Mouse (Mus musculus) forebrain, embryonic 14.5 days (tissue): ENCODE results near the gene Garnl3. TPM values are rescaled to one million over a fixed set of nuclear protein-coding genes. Genes with fewer than 3 reads are reported as not detected.

Experiments used
- ATAC-seq: fragments of 200-750 bp; cut with Nextera tagmentation; 2 replicates; pipeline ENCODE4 v1.8.0; 2017; ENCODE audit warnings: mild to moderate bottlenecking, moderate library complexity
- DNase-seq: peaks from one replicate; pipeline ENCODE4 v3.0.0-alpha.2; 2015; ENCODE audit warnings: low spot score
- H3K27ac ChIP-seq: fragments of 300-500 bp; sonication (generic); 2 replicates; pipeline ENCODE4 v1.5.1; 2014; ENCODE audit warnings: low read depth, mild to moderate bottlenecking, control low read depth, low read length, moderate library complexity
- H3K27me3 ChIP-seq: fragments of 300-500 bp; sonication (generic); replicated peaks from 2 replicates; pipeline ENCODE4 v1.6.1; 2014; ENCODE audit warnings: low read length, control low read depth, mixed read lengths; ENCODE audit not compliant: control insufficient read depth, insufficient read depth
- H3K36me3 ChIP-seq: fragments of 300-500 bp; sonication (generic); 2 replicates; pipeline ENCODE4 v1.6.1; 2014; ENCODE audit warnings: low read length, control low read depth; ENCODE audit not compliant: control insufficient read depth, insufficient read depth
- H3K4me1 ChIP-seq: fragments of 300-500 bp; sonication (generic); 2 replicates; pipeline ENCODE4 v1.6.1; 2014; ENCODE audit warnings: antibody characterized with exemption, low read length, control low read depth; ENCODE audit not compliant: control insufficient read depth, insufficient read depth
- H3K4me2 ChIP-seq: fragments of 300-500 bp; sonication (generic); 2 replicates; pipeline ENCODE4 v1.6.1; 2014; ENCODE audit warnings: mild to moderate bottlenecking, control low read depth, low read length
- H3K4me3 ChIP-seq: fragments of 300-500 bp; sonication (generic); 2 replicates; pipeline ENCODE4 v1.5.1; 2014; ENCODE audit warnings: low read depth, low read length, control low read depth
- H3K9ac ChIP-seq: fragments of 300-500 bp; sonication (generic); 2 replicates; pipeline ENCODE4 v1.6.1; 2014; ENCODE audit warnings: mild to moderate bottlenecking, low read length, control low read depth, moderate library complexity
- H3K9me3 ChIP-seq: fragments of 300-500 bp; sonication (generic); replicated peaks from 2 replicates; pipeline ENCODE4 v1.6.1; 2016; ENCODE audit warnings: low read length, control low read depth, mixed read lengths; ENCODE audit not compliant: control insufficient read depth
- WGBS: fragments of 180-500 bp; shearing (Covaris S2); extraction: QIAGEN DNeasy Blood & Tissue Kit; methylation state at CpG from one replicate; pipeline ENCODE4 v1.1.7; 2014; 5-methylcytosine and 5-hydroxymethylcytosine counted together
- polyA plus RNA-seq: library from polyadenylated mRNA; unstranded; fragments of >200 nt; fragmentation: Nextera tagmentation; extraction: Ambion mirVana; gene quantifications from 2 replicates; pipeline ENCODE4 v1.2.1, GENCODE M21; 2014

Gene Garnl3
- polyA plus RNA-seq, 1 experiment from 2014 or later = 21.3 TPM

- H3K4me1 ChIP-seq = no peaks in the 10 kb centered on the region
- no peak overlapping the region for H3K27ac ChIP-seq
- no peak overlapping the region for H3K4me3 ChIP-seq
- WGBS = 84% methylated on average over 8 of the region's 8 CpGs
- H3K27me3 ChIP-seq = no peaks in the 10 kb centered on the region
- no peak for ATAC-seq
- no peak overlapping the region for H3K4me2 ChIP-seq
- no peak overlapping the region for H3K9ac ChIP-seq
- H3K9me3 ChIP-seq = no peaks in the 10 kb centered on the region
- peaks cover 32% of the 10 kb centered on the region for H3K36me3 ChIP-seq
- DNase-seq = no peak
These were observed 157.2 kb downstream of the Garnl3 start for GRCm38 (mm10) chr2:32974216-32974615.

GRCm38 (mm10) chr2:32971235-32971634 is 160.2 kb downstream of the Garnl3 start:
- H3K36me3 ChIP-seq = peaks cover 29% of the 10 kb centered on the region
- H3K27ac ChIP-seq = 0 out of 2 replicates have a peak overlapping the region, but pooled peaks have one; percentile 9
- 22% methylated on average over 9 of the region's 9 CpGs for WGBS
- H3K4me3 ChIP-seq = no peak overlapping the region
- H3K9ac ChIP-seq = no peak overlapping the region
- H3K9me3 ChIP-seq = no peaks in the 10 kb centered on the region
- H3K4me1 ChIP-seq = peaks cover 4% of the 10 kb centered on the region; the same call in 1 of the 2 replicates
- ATAC-seq = no peak
- H3K4me2 ChIP-seq = no peak overlapping the region
- no peaks in the 10 kb centered on the region for H3K27me3 ChIP-seq
- peak; percentile 82 for DNase-seq

- Histone ChIP-seq H3K4me2 (no peak overlapping the region), H3K9ac (no peak overlapping the region), H3K36me3 (peaks cover 27% of the 10 kb centered on the region), H3K27ac (no peak overlapping the region), H3K4me3 (no peak overlapping the region), H3K4me1 (peaks cover 6% of the 10 kb centered on the region; the same call in 1 of the 2 replicates), H3K27me3 (no peaks in the 10 kb centered on the region), H3K9me3 (no peaks in the 10 kb centered on the region)
- DNase-seq (no peak), ATAC-seq (no peak)
- WGBS = 88% methylated on average over 8 of the region's 8 CpGs
These were observed 162.1 kb downstream of the Garnl3 start for GRCm38 (mm10) chr2:32969326-32969725.

GRCm38 (mm10) chr2:32968024-32968614 is 163.3 kb downstream of the Garnl3 start:
- no peak for DNase-seq
- no peaks in the 10 kb centered on the region for H3K9me3 ChIP-seq
- no peak for ATAC-seq
- H3K27me3 ChIP-seq = no peaks in the 10 kb centered on the region
- peak overlapping the region; percentile 86 for H3K4me2 ChIP-seq
- no peak overlapping the region for H3K9ac ChIP-seq
- peaks cover 28% of the 10 kb centered on the region for H3K36me3 ChIP-seq
- H3K4me3 ChIP-seq = no peak overlapping the region
- H3K27ac ChIP-seq = no peak overlapping the region
- peaks cover 6% of the 10 kb centered on the region; the same call in 1 of the 2 replicates for H3K4me1 ChIP-seq
- WGBS = 85% methylated on average over 9 of the region's 9 CpGs

- H3K36me3 ChIP-seq = peaks cover 30% of the 10 kb centered on the region
- ATAC-seq (peak; percentile 90), DNase-seq (peak; percentile 92)
- no peaks in the 10 kb centered on the region for H3K27me3 ChIP-seq
- peak overlapping the region; percentile 90 for H3K27ac ChIP-seq
- peak overlapping the region; percentile 86 for H3K4me2 ChIP-seq
- peak overlapping the region; percentile 63 for H3K4me3 ChIP-seq
- H3K4me1 ChIP-seq = peaks cover 14% of the 10 kb centered on the region; the same call in 1 of the 2 replicates
- H3K9me3 ChIP-seq = no peaks in the 10 kb centered on the region
- 1% methylated on average over 55 of the region's 55 CpGs for WGBS
- H3K9ac ChIP-seq = peak overlapping the region; percentile 78
These were observed 164.5 kb downstream of the Garnl3 start for GRCm38 (mm10) chr2:32966689-32967631.

- DNase-seq = no peak
- peak overlapping the region; percentile 86 for H3K4me2 ChIP-seq
- no peaks in the 10 kb centered on the region for H3K27me3 ChIP-seq
- H3K27ac ChIP-seq = peak overlapping the region; percentile 90
- no peak for ATAC-seq
- no peaks in the 10 kb centered on the region for H3K9me3 ChIP-seq
- peaks cover 30% of the 10 kb centered on the region for H3K36me3 ChIP-seq
- H3K4me3 ChIP-seq = peak overlapping the region; percentile 63
- H3K4me1 ChIP-seq = peaks cover 14% of the 10 kb centered on the region; the same call in 1 of the 2 replicates
- H3K9ac ChIP-seq = peak overlapping the region; percentile 78
- WGBS = 12% methylated on average over 13 of the region's 13 CpGs
These were observed 165.2 kb downstream of the Garnl3 start for GRCm38 (mm10) chr2:32966184-32966688.

- Histone ChIP-seq H3K9ac (no peak overlapping the region), H3K27me3 (no peaks in the 10 kb centered on the region), H3K27ac (no peak overlapping the region), H3K9me3 (no peaks in the 10 kb centered on the region), H3K36me3 (peaks cover 30% of the 10 kb centered on the region), H3K4me1 (peaks cover 18% of the 10 kb centered on the region), H3K4me3 (no peak overlapping the region), H3K4me2 (peak overlapping the region; percentile 86; the same call in 1 of the 2 replicates)
- 11% methylated on average over 7 of the region's 7 CpGs for WGBS
- DNase-seq = no peak
- ATAC-seq = no peak
These were observed 165.8 kb downstream of the Garnl3 start for GRCm38 (mm10) chr2:32965511-32966183.

- H3K9ac ChIP-seq = no peak overlapping the region
- no peak for DNase-seq
- H3K4me3 ChIP-seq = no peak overlapping the region
- H3K27ac ChIP-seq = no peak overlapping the region
- ATAC-seq = no peak
- peaks cover 30% of the 10 kb centered on the region for H3K36me3 ChIP-seq
- 25% methylated on average over 10 of the region's 10 CpGs for WGBS
- no peaks in the 10 kb centered on the region for H3K27me3 ChIP-seq
- H3K4me2 ChIP-seq = no peak overlapping the region
- peaks cover 20% of the 10 kb centered on the region for H3K4me1 ChIP-seq
- H3K9me3 ChIP-seq = no peaks in the 10 kb centered on the region
These were observed 166.6 kb downstream of the Garnl3 start for GRCm38 (mm10) chr2:32964659-32965457.
